Mouse (Mus musculus) G1E (cell line): Measurements from ENCODE around the gene Adgrl3.

Experiments
- CTCF ChIP-seq: IDR thresholded peaks from 2 replicates; pipeline ENCODE4 v1.5.1; 2012; ENCODE audit warnings: low read depth, low read length, inconsistent platforms, mixed read lengths
- GATA1 ChIP-seq: IDR thresholded peaks from 2 replicates; pipeline ENCODE4 v1.6.1; 2012; ENCODE audit warnings: borderline replicate concordance, low read length, inconsistent platforms, mixed read lengths
- GATA2 ChIP-seq: IDR thresholded peaks from 2 replicates; pipeline ENCODE4 v1.6.1; 2012; ENCODE audit warnings: low read depth, low read length, inconsistent platforms, borderline replicate concordance
- POLR2AphosphoS5 ChIP-seq: IDR thresholded peaks from 2 replicates; pipeline ENCODE4 v1.6.1; 2012; ENCODE audit warnings: low read depth, low read length, inconsistent platforms; ENCODE audit not compliant: insufficient replicate concordance
- TAL1 ChIP-seq: conservative IDR thresholded peaks from 2 replicates; pipeline ENCODE4 v1.6.1; 2012; ENCODE audit warnings: low read depth, low read length, inconsistent platforms, mixed read lengths

DNA sequence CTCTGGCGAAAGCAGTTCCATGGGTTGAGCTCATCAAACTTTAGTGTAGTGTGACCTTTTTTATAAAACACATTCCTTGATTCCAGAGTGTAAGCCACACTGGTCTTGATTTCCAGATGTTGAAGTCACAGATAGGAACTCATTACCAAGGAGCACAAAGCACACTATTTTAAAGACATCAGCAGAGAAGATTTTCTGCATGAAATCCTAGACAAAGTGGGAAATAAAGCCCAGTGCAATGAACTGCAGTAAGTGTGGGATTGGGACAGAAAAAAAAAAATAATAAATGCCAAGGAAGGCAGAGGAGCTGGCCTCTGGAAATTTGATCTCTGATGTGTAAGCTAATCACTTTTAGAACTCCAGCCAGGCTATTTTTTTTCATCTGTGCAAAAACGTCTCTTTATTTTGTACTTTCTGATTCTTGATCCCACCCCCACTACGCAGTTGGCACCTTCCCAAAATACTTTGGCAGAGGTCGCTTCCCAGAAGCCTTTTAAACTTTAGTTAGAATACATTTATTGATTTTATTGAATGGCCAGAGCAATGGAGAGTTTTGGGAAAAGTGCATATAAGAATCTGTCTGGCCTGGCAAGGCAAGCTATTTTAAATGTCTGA, 169.0 kb downstream of the Adgrl3 start:
- TF ChIP-seq CTCF, result no peak
- no peak for TF ChIP-seq TAL1
- TF ChIP-seq GATA1, result no peak
- no peak for TF ChIP-seq POLR2AphosphoS5
- TF ChIP-seq GATA2, result no peak
